Mouse (Mus musculus): Measurements from ENCODE around the gene Ap3s2. TPM values are rescaled to one million over a fixed set of nuclear protein-coding genes. Genes with fewer than 3 reads are reported as not detected.

Ap3s2 gene
- polyA plus RNA-seq, 1 experiment from 2014 or later, result 54.6 TPM

- WGBS, result 81% methylated on average over 4 of the region's 4 CpGs
- Histone ChIP-seq H3K27ac (no peak overlapping the region), H3K4me1 (replicated peaks) (peaks cover 15% of the 10 kb centered on the region), H3K4me3 (no peak overlapping the region), H3K9me3 (no peaks in the 10 kb centered on the region), H3K27me3 (ENCODE audit: insufficient read depth, poor library complexity, severe bottlenecking) (no peaks in the 10 kb centered on the region), H3K36me3 (no peaks in the 10 kb centered on the region)
- no peak for DNase-seq (ENCODE audit: low spot score)
These were observed 64.1 kb downstream of the Ap3s2 start for GRCm38 (mm10) chr7:79856305-79856704.

- Histone ChIP-seq H3K4me3 (peak overlapping the region; percentile 49), H3K4me1 (replicated peaks) (peaks cover 18% of the 10 kb centered on the region), H3K27ac (peak overlapping the region; percentile 6; the same call in 1 of the 2 replicates), H3K27me3 (ENCODE audit: insufficient read depth, poor library complexity, severe bottlenecking) (peaks cover 40% of the 10 kb centered on the region), H3K9me3 (no peaks in the 10 kb centered on the region), H3K36me3 (no peaks in the 10 kb centered on the region)
- DNase-seq (ENCODE audit: low spot score), result peak; percentile 78
- WGBS, result 9% methylated on average over 53 of the region's 53 CpGs
These were observed 72.7 kb downstream of the Ap3s2 start for GRCm38 (mm10) chr7:79847456-79848451.

GRCm38 (mm10) chr7:79846342-79846741, 74.1 kb downstream of the Ap3s2 start:
- 70% methylated on average over 2 of the region's 2 CpGs for WGBS
- peaks cover 23% of the 10 kb centered on the region for H3K4me1 ChIP-seq (replicated peaks)
- no peaks in the 10 kb centered on the region for H3K36me3 ChIP-seq
- no peak overlapping the region for H3K27ac ChIP-seq
- no peak overlapping the region for H3K4me3 ChIP-seq
- DNase-seq (ENCODE audit: low spot score), result no peak
- peaks cover 40% of the 10 kb centered on the region for H3K27me3 ChIP-seq (ENCODE audit: insufficient read depth, poor library complexity, severe bottlenecking)
- H3K9me3 ChIP-seq, result no peaks in the 10 kb centered on the region

GRCm38 (mm10) chr7:79844090-79844802, 76.2 kb downstream of the Ap3s2 start:
- 82% methylated on average over 8 of the region's 8 CpGs for WGBS
- Histone ChIP-seq H3K4me3 (no peak overlapping the region), H3K27me3 (ENCODE audit: insufficient read depth, poor library complexity, severe bottlenecking) (peaks cover 34% of the 10 kb centered on the region), H3K36me3 (no peaks in the 10 kb centered on the region), H3K4me1 (replicated peaks) (peaks cover 23% of the 10 kb centered on the region), H3K27ac (no peak overlapping the region), H3K9me3 (no peaks in the 10 kb centered on the region)
- DNase-seq (ENCODE audit: low spot score), result no peak

GRCm38 (mm10) chr7:79842163-79842562, 78.3 kb downstream of the Ap3s2 start:
- DNase-seq (ENCODE audit: low spot score), result no peak
- H3K36me3 ChIP-seq, result no peaks in the 10 kb centered on the region
- H3K4me1 ChIP-seq (replicated peaks), result peaks cover 11% of the 10 kb centered on the region; the same call in 1 of the 2 replicates
- peaks cover 16% of the 10 kb centered on the region for H3K27me3 ChIP-seq (ENCODE audit: insufficient read depth, poor library complexity, severe bottlenecking)
- 70% methylated on average over 7 of the region's 7 CpGs for WGBS
- H3K4me3 ChIP-seq, result no peak overlapping the region
- no peak overlapping the region for H3K27ac ChIP-seq
- no peaks in the 10 kb centered on the region for H3K9me3 ChIP-seq

GRCm38 (mm10) chr7:79837247-79837646, 83.2 kb downstream of the Ap3s2 start:
- DNase-seq (ENCODE audit: low spot score), result no peak
- H3K27ac ChIP-seq, result no peak overlapping the region
- H3K36me3 ChIP-seq, result no peaks in the 10 kb centered on the region
- H3K27me3 ChIP-seq (ENCODE audit: insufficient read depth, poor library complexity, severe bottlenecking), result no peaks in the 10 kb centered on the region
- 0 out of 2 replicates have a peak, but pooled peaks cover under 1% of the 10 kb centered on the region for H3K4me1 ChIP-seq (replicated peaks)
- no peak overlapping the region for H3K4me3 ChIP-seq
- 76% methylated on average over 2 of the region's 2 CpGs for WGBS
- H3K9me3 ChIP-seq, result no peaks in the 10 kb centered on the region

- Histone ChIP-seq H3K27ac (no peak overlapping the region), H3K27me3 (ENCODE audit: insufficient read depth, poor library complexity, severe bottlenecking) (no peaks in the 10 kb centered on the region), H3K4me1 (replicated peaks) (no peaks in the 10 kb centered on the region), H3K9me3 (no peaks in the 10 kb centered on the region), H3K36me3 (no peaks in the 10 kb centered on the region), H3K4me3 (no peak overlapping the region)
- 96% methylated on average over 6 of the region's 6 CpGs for WGBS
- no peak for DNase-seq (ENCODE audit: low spot score)
These were observed 85.3 kb downstream of the Ap3s2 start for GRCm38 (mm10) chr7:79835196-79835595.

GRCm38 (mm10) chr7:79832980-79833379, 87.5 kb downstream of the Ap3s2 start:
- DNase-seq (ENCODE audit: low spot score), result no peak
- Histone ChIP-seq H3K4me3 (no peak overlapping the region), H3K27me3 (ENCODE audit: insufficient read depth, poor library complexity, severe bottlenecking) (no peaks in the 10 kb centered on the region), H3K9me3 (no peaks in the 10 kb centered on the region), H3K36me3 (no peaks in the 10 kb centered on the region), H3K27ac (no peak overlapping the region), H3K4me1 (replicated peaks) (no peaks in the 10 kb centered on the region)

GRCm38 (mm10) chr7:79831585-79831984, 88.9 kb downstream of the Ap3s2 start:
- no peak overlapping the region for H3K27ac ChIP-seq
- WGBS, result 83% methylated on average over 6 of the region's 6 CpGs
- no peaks in the 10 kb centered on the region for H3K4me1 ChIP-seq (replicated peaks)
- no peaks in the 10 kb centered on the region for H3K27me3 ChIP-seq (ENCODE audit: insufficient read depth, poor library complexity, severe bottlenecking)
- no peak for DNase-seq (ENCODE audit: low spot score)
- H3K36me3 ChIP-seq, result no peaks in the 10 kb centered on the region
- H3K4me3 ChIP-seq, result no peak overlapping the region
- H3K9me3 ChIP-seq, result no peaks in the 10 kb centered on the region

- no peak for DNase-seq (ENCODE audit: low spot score)
- Histone ChIP-seq H3K27me3 (ENCODE audit: insufficient read depth, poor library complexity, severe bottlenecking) (no peaks in the 10 kb centered on the region), H3K4me1 (replicated peaks) (no peaks in the 10 kb centered on the region), H3K27ac (no peak overlapping the region), H3K4me3 (no peak overlapping the region), H3K36me3 (no peaks in the 10 kb centered on the region), H3K9me3 (no peaks in the 10 kb centered on the region)
- WGBS, result 84% methylated on average over 6 of the region's 6 CpGs
These were observed 89.3 kb downstream of the Ap3s2 start for GRCm38 (mm10) chr7:79831145-79831544.

GRCm38 (mm10) chr7:79828341-79828740, 92.1 kb downstream of the Ap3s2 start:
- WGBS, result 82% methylated on average over 3 of the region's 3 CpGs
- Histone ChIP-seq H3K36me3 (no peaks in the 10 kb centered on the region), H3K27ac (no peak overlapping the region), H3K27me3 (ENCODE audit: insufficient read depth, poor library complexity, severe bottlenecking) (no peaks in the 10 kb centered on the region), H3K4me1 (replicated peaks) (no peaks in the 10 kb centered on the region), H3K4me3 (no peak overlapping the region), H3K9me3 (no peaks in the 10 kb centered on the region; the same call in 1 of the 2 replicates)
- DNase-seq (ENCODE audit: low spot score), result no peak
